Mouse (Mus musculus) naive thymus-derived CD4-positive, alpha-beta T cell, adult 2 months (primary cell): ENCODE results near the gene Dkkl1.
"Not testable (repeated sequence)": the region's sequence is repeated elsewhere in the genome, so short reads cannot be mapped to it uniquely, and the experiment has no call there.

Experiments used
- DNase-seq: peaks from one replicate; pipeline ENCODE4 v3.0.0-alpha.2; 2011; ENCODE audit warnings: low read depth

Gene Dkkl1

DNA sequence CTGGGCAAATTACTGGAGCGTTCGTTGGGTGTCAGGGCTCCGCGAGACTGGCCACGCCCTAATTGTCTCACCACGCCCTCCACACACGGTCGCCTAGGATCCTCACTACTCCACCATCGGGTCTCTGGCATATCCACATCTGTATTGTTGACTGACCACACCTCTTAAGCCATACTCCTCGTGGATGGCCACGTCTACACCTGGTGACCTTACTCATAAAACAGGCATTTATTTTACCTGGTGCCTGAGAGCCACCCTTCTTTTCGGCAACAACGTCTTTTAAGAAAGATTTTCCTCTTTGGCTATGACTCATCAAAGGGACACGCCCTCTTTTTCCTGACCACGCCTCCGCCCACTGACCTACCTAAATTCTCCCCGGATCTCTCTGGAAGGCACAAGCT, at the start of gene Dkkl1:
Gene Dkkl1 (minus strand): TSS at position 297 of the 401 bp plus-strand sequence.
- DNase-seq: peak; percentile 43

DNA sequence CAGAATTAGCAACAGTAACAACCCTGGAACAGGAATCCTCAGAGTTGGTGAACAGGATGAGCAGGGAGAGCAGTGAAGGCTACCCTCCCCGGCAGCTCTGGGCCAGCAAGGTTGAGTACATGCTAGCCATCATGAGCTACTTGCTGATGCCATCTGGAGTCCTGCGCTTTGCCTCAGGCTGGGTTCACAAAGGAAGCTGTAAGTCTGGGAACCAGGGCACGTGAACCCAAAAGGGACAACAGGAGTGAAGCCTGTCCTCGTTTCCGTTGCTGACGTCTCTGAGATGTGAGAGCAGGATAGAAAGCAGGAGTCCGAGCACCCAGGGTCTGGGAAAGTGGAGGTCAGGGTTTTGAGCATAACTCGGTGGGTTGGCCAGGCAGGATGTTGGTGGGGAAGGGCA, 47.3 kb upstream of the Dkkl1 start:
- DNase-seq: no peak

DNA sequence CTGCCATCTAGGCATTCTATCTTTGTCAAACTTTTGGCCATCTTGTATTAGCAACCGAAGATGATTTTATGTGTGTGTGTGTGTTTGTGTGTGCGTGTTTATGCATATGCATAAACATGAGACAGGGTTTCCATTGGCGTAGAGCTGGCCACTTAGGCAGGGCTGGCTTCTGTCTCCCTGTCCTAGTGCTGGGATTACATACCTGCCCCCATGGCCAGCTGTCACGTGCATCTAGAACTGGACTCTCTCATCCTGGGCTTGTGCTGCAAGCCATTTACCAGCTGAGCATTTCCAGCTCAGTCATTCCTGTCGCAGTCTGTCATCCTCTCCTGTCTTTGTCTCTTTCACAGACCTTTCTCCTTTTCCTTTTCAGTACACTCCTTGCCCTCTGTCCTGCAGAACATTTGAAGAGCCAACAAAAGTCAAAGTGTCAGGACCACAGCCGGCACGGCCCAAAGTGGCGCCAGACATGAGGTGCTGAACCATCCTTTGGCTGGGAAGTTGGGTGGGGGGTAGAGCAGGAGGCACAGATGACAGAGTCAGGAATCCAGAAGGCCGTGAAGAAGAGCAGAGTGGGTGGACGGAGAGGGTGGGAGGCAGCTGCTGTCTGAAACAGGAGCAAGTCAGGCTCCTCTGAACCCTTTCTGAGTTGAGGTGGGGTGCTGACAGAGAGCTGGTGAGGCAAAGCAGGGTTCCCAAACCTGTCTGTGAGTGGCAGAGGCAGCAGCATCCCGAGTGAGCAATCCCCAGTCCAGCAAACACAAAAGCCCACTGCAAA, 45.3 kb upstream of the Dkkl1 start:
- no peak for DNase-seq

DNA sequence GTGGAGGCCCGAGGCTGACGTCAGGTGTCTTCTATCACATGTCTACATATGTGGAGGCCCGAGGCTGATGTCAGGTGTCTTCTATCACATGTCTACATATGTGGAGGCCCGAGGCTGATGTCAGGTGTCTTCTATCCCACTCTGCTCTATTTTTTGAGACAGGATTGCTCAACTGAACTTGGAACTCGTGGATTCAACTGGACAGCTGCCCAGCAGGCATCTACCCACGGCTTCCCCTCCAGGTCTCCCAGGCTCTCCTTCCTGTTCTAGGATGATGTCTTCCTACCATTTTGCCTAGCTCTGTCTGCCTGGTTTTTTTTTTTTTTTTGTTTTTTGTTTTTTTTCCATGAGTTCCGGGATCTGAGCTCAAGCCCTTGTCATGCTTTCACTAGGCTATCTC, 43.9 kb upstream of the Dkkl1 start:
- DNase-seq: not testable (repeated sequence)

GRCm38 (mm10) chr7:45253806-45254205, 41.9 kb upstream of the Dkkl1 start:
- no peak for DNase-seq

- DNase-seq: no peak
These were observed 35.7 kb upstream of the Dkkl1 start for GRCm38 (mm10) chr7:45247666-45248065.

DNA sequence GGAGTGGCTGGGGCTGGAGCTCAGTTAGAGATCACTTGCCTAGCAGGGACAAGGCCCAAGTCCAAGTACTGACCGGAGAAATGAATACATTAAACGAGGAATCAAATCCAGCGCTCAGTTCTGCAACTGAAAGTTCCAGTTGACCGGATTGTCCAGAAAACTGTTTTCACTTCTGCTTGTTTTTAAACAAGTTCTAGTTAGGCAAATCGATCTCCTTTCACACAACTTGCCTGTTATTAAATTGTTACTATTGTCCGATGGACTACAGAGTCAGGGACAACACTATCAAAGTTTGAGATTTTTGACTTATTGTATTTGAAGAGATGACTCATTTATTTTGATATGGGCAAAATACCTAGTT, 29.4 kb upstream of the Dkkl1 start:
- no peak for DNase-seq

- no peak for DNase-seq
These were observed 28.9 kb upstream of the Dkkl1 start, which contains the start of gene Slc6a16 for GRCm38 (mm10) chr7:45240633-45241388. Slc6a16 (plus strand) TSS chr7:45241085.

- DNase-seq: no peak
These were observed 28.2 kb upstream of the Dkkl1 start for GRCm38 (mm10) chr7:45240109-45240508.

DNA sequence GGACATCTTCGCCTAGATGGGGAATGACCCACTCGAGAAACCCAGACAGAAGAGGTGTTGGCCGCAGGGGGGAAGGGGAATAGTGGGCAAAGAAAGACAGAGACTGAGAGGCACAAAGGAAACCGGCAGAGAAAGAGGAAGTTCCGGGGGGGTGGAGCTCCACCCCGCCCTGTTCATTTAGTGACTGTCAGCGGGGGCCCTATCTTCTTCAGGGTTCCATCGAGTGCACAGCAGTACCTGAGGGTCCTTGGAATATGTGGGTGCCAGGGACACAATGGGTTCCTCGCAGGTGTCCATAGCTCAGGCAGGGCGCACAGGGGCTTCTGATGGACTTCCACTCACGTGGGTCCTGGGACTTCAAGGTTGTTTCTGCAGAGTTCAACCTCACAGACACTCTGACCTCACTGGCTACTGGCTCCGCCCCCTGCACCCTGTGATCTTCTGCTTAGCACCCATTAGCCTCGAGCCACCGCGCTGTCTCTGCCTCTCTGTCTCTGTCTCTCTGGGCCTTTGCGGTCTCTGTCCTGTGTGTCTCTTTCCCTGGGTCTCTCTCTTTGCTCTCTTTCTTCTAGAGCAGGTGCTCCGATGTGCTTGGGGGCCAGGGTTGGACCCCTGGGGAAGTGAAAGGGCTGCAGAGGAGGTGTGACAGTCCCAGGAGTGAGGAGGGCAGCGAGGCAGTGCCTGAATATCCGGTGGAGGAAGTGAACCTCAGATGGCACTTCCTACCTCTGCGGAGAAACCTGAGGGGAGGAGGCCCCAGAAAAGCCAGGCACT, 27.0 kb upstream of the Dkkl1 start, which contains the start of gene Cd37:
Gene Cd37 (minus strand): TSS at position 393 of the 774 bp plus-strand sequence.
- peak; percentile 92 for DNase-seq

DNA sequence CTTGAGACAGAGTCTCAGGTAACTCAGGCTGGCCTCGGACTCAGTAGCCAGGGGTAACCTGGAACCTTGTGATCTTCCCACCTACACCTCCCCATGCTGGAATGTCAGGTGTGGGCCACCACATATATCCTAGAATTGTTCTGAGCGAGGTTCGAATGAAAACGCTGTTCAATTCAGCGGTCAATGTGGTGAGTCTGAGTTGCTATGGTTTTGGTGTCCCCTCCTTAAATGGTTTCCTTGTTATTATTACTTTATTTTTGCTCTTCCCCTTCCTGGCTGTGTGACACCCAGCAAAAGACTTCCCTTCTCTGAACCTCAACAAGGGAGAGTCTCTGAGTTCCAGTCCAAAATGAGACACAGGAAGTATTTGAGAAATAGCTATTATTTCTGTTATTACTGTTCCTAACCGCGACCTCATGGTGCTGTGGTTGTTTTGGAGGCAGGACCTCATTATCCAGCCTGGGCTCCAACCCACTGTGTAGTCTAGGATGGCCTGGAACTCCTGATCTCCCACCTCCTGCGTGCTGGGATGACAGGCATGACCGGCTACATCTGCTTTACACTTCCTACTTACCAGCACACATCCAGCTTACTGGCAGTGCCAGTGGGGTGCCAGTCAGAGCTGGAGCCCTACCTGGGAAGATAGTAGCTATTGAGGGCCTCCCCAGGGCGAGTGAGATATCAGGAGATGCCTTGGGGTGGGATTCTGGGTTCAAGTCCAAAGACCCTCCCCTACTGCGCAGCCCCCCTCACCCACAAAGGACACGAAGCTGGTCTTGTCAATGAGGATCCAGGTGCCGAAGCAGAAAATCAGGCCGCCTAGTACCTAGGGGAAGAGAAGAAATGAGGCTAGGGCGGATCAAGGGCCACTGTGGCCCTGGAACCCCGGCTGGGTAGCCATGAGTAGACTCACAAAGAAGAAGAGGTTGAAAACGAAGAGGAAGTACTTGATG, 26.1 kb upstream of the Dkkl1 start:
- peak; percentile 35 for DNase-seq

- no peak for DNase-seq
These were observed 23.8 kb upstream of the Dkkl1 start for GRCm38 (mm10) chr7:45235656-45236180.

DNA sequence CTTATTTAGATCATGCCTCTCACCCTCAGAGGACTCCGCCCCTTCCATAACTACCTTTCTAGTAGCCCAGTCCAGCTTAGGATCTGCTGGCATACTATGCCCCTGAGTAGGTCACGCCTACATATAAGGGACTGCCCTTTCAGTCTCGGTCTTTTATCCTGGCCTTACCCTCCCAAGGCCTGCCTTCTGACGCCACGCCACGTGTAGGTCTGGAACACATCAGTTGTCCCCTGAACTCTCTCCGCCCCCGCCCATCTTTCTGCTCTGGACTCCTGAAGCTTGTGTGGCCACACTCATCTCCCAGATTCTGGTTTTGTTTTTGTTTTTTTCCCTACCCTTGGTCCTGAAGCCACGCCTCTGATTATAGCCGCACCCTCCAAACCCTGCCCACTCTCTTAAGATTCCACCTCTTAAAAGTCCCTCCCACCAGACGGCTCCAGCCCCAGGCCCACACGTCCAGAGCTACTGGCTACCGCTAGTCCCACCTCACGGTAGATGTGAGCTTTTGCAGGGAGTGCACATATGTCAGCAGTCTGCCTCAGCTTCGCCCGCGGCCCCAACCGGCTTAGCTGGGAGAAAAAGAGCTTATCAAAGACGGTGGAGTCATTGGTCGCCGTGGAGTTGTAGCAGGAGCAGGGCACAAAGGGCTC, 23.1 kb upstream of the Dkkl1 start:
- no peak for DNase-seq

DNA sequence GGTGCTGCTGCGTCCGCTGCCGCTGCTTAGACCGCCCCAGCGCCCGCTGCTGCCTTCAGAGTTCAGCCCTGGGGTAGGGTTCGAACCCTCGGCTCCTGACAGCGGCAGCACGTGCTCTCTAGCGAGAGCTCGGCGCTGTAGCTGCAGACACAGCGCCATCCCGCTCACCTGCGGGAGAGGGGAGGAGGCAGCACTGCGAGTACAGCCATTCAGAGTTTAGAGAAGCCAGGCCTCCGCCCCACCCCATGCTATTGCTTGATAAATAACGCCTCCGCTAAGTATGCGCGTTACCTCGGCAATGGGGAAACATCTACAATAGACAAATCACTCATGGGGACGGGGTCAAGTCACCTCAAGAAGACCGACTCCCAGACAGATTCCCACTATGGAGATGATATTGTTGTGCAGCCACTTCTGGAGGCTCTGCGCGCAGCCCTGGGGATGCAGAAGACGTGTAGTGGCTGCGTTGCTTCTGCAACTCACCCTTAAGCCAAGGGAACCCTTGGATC, 22.4 kb upstream of the Dkkl1 start:
- no peak for DNase-seq

- no peak for DNase-seq
These were observed 21.8 kb upstream of the Dkkl1 start for GRCm38 (mm10) chr7:45233580-45234332.

DNA sequence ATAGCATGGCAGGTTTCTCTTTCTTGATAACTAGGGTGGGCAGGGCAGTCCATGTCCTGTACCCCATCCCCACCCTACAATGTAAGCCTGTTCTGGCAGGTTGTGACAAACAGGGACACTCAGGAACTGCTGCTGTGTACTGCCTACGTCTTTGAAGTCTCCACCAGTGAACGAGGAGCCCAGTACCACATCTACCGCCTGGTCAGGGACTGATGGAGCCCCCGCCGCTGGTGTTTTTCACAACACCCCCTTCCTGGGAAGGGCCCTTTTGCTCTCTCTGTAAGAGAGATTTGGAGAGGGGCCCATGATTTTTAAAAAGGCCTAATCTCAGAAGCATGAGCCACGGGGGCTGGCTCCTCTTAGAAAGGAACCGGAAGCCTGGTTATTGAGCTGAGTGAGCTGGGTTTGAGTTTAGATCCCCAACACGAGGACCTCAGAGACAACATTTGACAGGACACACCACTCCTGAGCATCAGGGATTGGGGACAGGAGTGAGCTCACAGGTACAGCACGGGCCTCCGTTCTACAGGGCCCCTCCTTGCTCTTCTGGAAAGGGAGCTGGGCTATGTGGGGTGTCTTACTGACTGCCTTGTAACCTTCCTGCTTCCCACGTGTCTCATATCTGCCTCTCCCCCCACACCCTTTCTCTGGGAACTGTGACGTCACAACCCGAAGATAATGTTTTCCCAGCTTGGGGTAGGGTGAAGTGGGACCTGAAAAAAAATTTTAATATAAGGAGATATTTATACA, 20.9 kb upstream of the Dkkl1 start:
- no peak for DNase-seq

DNA sequence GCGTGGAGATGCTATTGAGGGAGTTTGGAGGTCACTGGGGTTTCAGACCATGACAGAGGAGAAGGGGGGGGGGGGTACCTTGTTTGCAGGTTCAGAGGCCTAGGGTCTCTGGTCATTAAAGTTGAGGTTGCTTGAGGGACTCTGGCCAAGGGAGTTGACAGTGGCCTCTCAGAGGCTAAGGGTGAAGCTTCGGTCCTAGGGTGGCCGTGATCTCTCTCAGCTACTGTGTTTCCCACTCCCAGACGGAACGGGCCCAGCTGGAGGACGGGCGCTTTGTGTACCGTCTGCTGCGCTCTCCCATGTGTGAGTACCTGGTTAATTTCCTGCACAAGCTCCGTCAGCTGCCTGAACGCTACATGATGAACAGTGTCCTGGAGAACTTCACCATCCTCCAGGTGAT, 20.0 kb upstream of the Dkkl1 start:
- DNase-seq: no peak

GRCm38 (mm10) chr7:45231192-45231591, 19.2 kb upstream of the Dkkl1 start:
- DNase-seq: no peak
